Mouse (Mus musculus) brain, embryonic 14.5 days (tissue): ENCODE results near the gene Smo. TPM values are rescaled to one million over a fixed set of nuclear protein-coding genes. Genes with fewer than 3 reads are reported as not detected.
"Not testable (repeated sequence)": the region's sequence is repeated elsewhere in the genome, so short reads cannot be mapped to it uniquely, and the experiment has no call there.

ENCODE experiments used
- DNase-seq: peaks from one replicate; pipeline ENCODE4 v3.0.0-alpha.2; 2011; ENCODE audit warnings: low read depth
- CTCF ChIP-seq: fragments of 200-500 bp; IDR thresholded peaks from 2 replicates; pipeline ENCODE4 v1.5.1; 2012; ENCODE audit warnings: inconsistent platforms, mild to moderate bottlenecking, moderate library complexity, borderline replicate concordance; ENCODE audit not compliant: insufficient read depth, insufficient read length; ENCODE audit errors: extremely low read depth
- POLR2A ChIP-seq: fragments of 200-500 bp; IDR thresholded peaks from 2 replicates; pipeline ENCODE4 v1.6.1; 2012; ENCODE audit warnings: mild to moderate bottlenecking, inconsistent platforms, borderline replicate concordance; ENCODE audit not compliant: poor library complexity, insufficient read depth, insufficient read length, severe bottlenecking; ENCODE audit errors: extremely low read depth
- polyA plus RNA-seq: library from polyadenylated mRNA; depleted of rRNA; stranded (reverse); fragments of >200 nt; gene quantifications from 2 replicates; pipeline ENCODE4 v1.2.3, GENCODE M21; 2012

Gene Smo
- polyA plus RNA-seq, 1 experiment = 37.8 TPM

- TF ChIP-seq POLR2A = peak; percentile 66; the same call in 1 of the 2 replicates
- TF ChIP-seq CTCF = no peak
Observed at GRCm38 (mm10) chr6:29735689-29736451, 567 bp downstream of the Smo start.

GRCm38 (mm10) chr6:29736610-29737458 lies 1.5 kb downstream of the Smo start:
- no peak for TF ChIP-seq CTCF
- TF ChIP-seq POLR2A = no peak
- DNase-seq = no peak

More at GRCm38 (mm10) chr6:29735689-29736451, 567 bp downstream of the Smo start:
- peak; percentile 75 for DNase-seq

- DNase-seq = no peak
- TF ChIP-seq CTCF (no peak), POLR2A (no peak)
Observed at GRCm38 (mm10) chr6:29751466-29752152, 16.3 kb downstream of the Smo start.

GRCm38 (mm10) chr6:29753336-29753735 lies 18.0 kb downstream of the Smo start:
- DNase-seq = no peak
- no peak for TF ChIP-seq CTCF
- TF ChIP-seq POLR2A = no peak

GRCm38 (mm10) chr6:29756001-29756400 lies 20.7 kb downstream of the Smo start:
- no peak for TF ChIP-seq POLR2A
- no peak for TF ChIP-seq CTCF
- DNase-seq = peak; percentile 80

- no peak for DNase-seq
- no peak for TF ChIP-seq POLR2A
- no peak for TF ChIP-seq CTCF
Observed at GRCm38 (mm10) chr6:29756476-29756875, 21.2 kb downstream of the Smo start.

GRCm38 (mm10) chr6:29758417-29758816 lies 23.1 kb downstream of the Smo start:
- peak; percentile 91 for DNase-seq
- TF ChIP-seq CTCF = peak; percentile 84
- TF ChIP-seq POLR2A = no peak

GRCm38 (mm10) chr6:29759012-29759679 lies 23.8 kb downstream of the Smo start:
- DNase-seq = no peak
- TF ChIP-seq CTCF (no peak), POLR2A (no peak)

GRCm38 (mm10) chr6:29760397-29760796 lies 25.1 kb downstream of the Smo start:
- not testable (repeated sequence) for DNase-seq

GRCm38 (mm10) chr6:29761282-29761681 lies 26.0 kb downstream of the Smo start:
- TF ChIP-seq POLR2A = no peak
- no peak for TF ChIP-seq CTCF
- no peak for DNase-seq

GRCm38 (mm10) chr6:29762524-29762923 lies 27.2 kb downstream of the Smo start:
- TF ChIP-seq CTCF = peak; percentile 69; the same call in 1 of the 2 replicates
- no peak for TF ChIP-seq POLR2A
- peak; percentile 57 for DNase-seq

GRCm38 (mm10) chr6:29766874-29767273 lies 31.6 kb downstream of the Smo start:
- no peak for DNase-seq
- no peak for TF ChIP-seq POLR2A
- TF ChIP-seq CTCF = no peak
